Mouse (Mus musculus) hindbrain, embryonic 12.5 days (tissue): ENCODE measurements around the gene Ccdc17. TPM values are rescaled to one million over a fixed set of nuclear protein-coding genes. Genes with fewer than 3 reads are reported as not detected.

ENCODE experiments used
- polyA plus RNA-seq: library from polyadenylated mRNA; unstranded; fragments of >200 nt; fragmentation: Nextera tagmentation; extraction: Ambion mirVana; gene quantifications from 2 replicates; pipeline ENCODE4 v1.2.1, GENCODE M21; 2016

The Ccdc17 gene
- polyA plus RNA-seq, 1 experiment from 2014 or later, result 3.8 TPM

Other genes with a start within 250 kb of the Ccdc17 start
- 42.1 and 43.2 TPM in 2 replicates for gene Mast2, start 132.5 kb upstream of the Ccdc17 start, polyA plus RNA-seq
- 15.4 and 15.6 TPM in 2 replicates for gene Ipp, start 89.1 kb upstream of the Ccdc17 start, polyA plus RNA-seq
- gene Tmem69, start 40.7 kb upstream of the Ccdc17 start, polyA plus RNA-seq, result 25.2 and 29.0 TPM in 2 replicates
- 25.4 and 28.8 TPM in 2 replicates for gene Gpbp1l1, start 39.0 kb upstream of the Ccdc17 start, polyA plus RNA-seq
- gene Nasp, start 31.3 kb downstream of the Ccdc17 start, polyA plus RNA-seq, result 183 and 186 TPM in 2 replicates
- gene Akr1a1, start 55.0 kb downstream of the Ccdc17 start, polyA plus RNA-seq, result 566 and 569 TPM in 2 replicates
- 731 and 767 TPM in 2 replicates for gene Prdx1, start 88.9 kb downstream of the Ccdc17 start, polyA plus RNA-seq
- 26.0 and 26.2 TPM in 2 replicates for gene Mmachc, start 111.8 kb downstream of the Ccdc17 start, polyA plus RNA-seq
- 22.4 and 23.6 TPM in 2 replicates for gene Ccdc163, start 111.9 kb downstream of the Ccdc17 start, polyA plus RNA-seq
- 6.9 and 7.4 TPM in 2 replicates for gene Tesk2, start 124.3 kb downstream of the Ccdc17 start, polyA plus RNA-seq
- gene Toe1, start 211.0 kb downstream of the Ccdc17 start, polyA plus RNA-seq, result 32.1 and 32.4 TPM in 2 replicates
- gene Mutyh, start 211.1 kb downstream of the Ccdc17 start, polyA plus RNA-seq, result 11.5 and 15.1 TPM in 2 replicates
- 1.5 and 1.7 TPM in 2 replicates for gene Hpdl, start 225.1 kb downstream of the Ccdc17 start, polyA plus RNA-seq